Mouse (Mus musculus): ENCODE data around the gene Bahcc1.

Bahcc1 gene

GRCm38 (mm10) chr11:120206669-120207090 lies 26.1 kb upstream of the Bahcc1 start:
- no peak for DNase-seq (ENCODE audit: low spot score)

GRCm38 (mm10) chr11:120208848-120209247 lies 23.9 kb upstream of the Bahcc1 start:
- no peak for DNase-seq (ENCODE audit: low spot score)

DNA sequence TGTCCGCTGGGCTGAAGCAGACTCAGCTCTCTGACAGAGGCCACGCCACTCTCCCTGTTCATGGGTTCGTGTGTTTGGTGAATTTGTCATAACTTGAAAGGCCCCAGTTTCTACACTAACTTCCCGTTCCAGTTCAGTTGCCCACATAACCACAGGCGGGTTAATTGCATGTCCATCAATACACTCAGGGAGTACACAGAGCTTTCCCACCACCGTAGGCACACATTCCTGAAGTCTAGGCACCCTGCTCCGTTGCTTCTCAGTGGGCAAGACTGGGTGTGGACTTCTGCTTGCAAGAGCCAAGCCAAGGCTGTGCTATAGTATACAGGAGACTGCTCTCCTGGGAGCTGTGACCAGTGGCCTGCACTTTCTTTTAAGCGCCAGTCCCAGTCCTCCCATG lies 23.3 kb upstream of the Bahcc1 start:
- DNase-seq (ENCODE audit: low spot score): no peak

DNA sequence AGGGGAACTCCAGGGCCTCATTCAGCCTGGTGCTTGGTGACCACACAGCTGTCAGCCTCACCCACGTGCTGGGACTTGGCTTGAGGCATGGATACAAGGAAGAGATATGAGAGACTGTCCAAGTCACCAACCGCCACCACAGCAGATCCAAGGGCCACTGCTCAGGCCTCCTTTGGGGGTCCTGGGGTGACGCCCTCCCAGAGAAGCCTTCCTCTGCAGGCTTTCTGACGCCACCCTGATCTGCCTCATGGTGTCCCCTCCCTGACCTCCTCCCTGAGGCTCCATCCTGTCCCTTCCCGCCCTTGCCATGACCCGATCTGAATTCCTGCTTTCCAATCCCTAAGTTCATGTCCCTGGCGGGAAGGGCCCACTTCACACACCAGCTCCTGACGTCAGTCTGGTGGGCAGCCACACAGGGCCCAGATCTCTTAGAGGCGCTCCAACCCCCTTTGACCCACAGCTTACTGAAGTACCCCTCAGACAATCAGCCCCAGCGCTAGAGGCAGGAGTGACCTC lies 17.0 kb upstream of the Bahcc1 start:
- no peak for DNase-seq (ENCODE audit: low spot score)

DNA sequence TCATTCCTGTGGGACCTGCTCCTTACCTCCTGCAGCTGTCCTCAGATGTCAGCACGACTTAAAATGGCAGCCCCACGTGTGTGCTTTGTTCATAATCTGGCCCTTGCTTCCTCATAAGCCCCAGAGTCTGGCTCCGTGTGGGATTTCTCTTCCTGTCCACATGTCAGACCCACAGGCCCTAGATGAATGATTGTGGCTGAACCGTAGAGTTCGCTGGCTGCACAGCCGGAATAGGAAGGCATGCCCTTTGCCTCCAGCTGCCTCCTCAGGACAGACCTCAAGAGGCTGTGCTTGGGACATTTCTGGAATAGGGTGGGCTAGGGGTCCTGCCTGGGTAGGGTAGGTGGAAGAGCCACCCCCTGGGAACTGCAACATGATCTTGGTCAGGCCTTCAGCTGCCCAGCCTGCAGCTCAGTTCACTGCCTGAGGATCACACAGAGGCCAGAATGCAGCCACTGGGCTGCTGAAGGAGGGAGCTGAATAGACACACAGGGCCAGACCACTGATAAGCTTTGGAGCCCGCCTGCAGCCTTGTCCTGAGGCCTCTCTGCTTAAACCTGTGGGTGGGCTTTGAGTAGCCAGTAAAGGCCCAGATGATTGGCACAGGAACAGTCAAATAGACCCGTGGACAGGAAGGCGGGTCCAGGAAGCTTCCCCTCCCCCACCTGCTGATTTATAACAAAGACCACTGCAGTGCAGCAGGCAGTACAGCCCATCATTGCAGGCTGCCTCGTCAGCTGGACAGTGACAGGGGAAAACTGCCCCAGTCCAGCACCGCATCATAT lies 16.0 kb upstream of the Bahcc1 start:
- DNase-seq (ENCODE audit: low spot score): no peak

GRCm38 (mm10) chr11:120218176-120218856 lies 14.4 kb upstream of the Bahcc1 start:
- no peak for DNase-seq (ENCODE audit: low spot score)

GRCm38 (mm10) chr11:120218946-120219345 lies 13.8 kb upstream of the Bahcc1 start:
- no peak for DNase-seq (ENCODE audit: low spot score)

DNA sequence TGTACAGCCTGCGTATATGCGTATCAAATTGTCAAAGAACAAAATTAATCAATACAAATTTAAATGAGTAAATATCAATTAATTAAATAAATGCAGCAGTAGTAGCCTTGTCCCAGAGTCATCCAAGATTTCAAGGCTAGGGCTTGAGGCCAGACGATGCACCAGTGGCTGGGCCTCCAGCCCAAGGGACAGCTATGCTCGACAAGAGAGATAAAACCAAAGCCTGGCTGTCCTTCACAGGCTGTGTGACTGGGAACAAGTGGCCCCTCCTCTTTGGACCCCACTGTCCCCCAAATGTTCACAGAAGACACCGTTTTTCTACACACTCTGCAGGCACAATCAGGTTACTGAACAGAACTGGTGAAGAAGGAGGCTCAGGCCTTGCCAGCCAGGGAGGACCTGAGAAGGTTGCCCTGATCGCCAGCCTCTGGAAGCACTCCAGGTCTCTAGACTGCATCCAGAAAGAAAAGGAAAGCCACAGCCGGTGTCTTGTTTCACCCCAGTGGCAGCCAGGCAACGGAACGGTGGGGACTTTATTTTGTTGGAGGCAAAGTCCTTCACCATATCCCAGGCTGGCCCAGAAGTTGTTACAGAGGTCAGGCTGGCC lies 12.7 kb upstream of the Bahcc1 start:
- DNase-seq (ENCODE audit: low spot score): no peak

DNA sequence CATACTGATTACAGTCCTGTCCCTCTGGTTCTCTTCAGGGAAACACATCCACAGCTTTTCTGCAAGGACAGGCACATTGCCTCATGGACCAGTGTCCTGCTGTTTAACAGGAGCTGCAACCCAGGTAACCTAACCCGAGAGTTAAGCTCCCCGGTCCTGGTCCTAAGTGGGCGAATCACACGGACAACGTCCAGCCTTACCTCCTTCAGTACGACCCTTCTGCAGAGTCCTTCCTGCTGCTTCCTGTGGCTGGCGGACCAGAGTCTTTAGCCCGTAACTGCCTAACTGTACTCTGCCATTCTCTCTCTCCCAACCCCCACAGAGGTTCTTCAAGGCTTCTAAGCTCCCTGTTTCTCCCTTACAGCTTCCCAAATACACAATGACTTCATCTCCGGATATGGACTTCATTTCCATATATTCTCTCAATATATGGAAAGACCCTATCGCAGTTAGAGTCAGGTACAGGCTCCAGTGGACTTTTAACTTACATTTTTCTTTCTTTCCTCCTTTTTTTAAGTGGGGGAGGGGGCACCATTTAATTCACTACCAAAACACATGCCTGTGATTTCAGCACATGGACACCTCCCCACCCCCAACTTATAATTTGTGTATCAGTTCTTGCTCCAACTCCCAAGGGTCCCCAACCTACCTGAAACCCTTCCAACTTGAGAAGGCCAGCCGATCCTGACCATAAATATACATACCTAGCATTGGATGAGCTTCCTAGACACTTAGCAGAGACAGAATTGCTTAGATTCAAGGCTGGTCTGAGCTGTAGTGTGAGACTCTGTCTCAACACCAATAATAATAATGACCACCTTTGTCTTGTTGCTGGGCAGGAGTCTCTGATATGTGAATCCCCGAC lies 11.6 kb upstream of the Bahcc1 start:
- no peak for DNase-seq (ENCODE audit: low spot score)

- no peak for DNase-seq (ENCODE audit: low spot score)
Observed at GRCm38 (mm10) chr11:120222425-120223104, 10.2 kb upstream of the Bahcc1 start.

- DNase-seq (ENCODE audit: low spot score): no peak
Observed at GRCm38 (mm10) chr11:120223586-120224487, 8.9 kb upstream of the Bahcc1 start.

GRCm38 (mm10) chr11:120224488-120225255 lies 8.1 kb upstream of the Bahcc1 start:
- DNase-seq (ENCODE audit: low spot score): no peak

DNA sequence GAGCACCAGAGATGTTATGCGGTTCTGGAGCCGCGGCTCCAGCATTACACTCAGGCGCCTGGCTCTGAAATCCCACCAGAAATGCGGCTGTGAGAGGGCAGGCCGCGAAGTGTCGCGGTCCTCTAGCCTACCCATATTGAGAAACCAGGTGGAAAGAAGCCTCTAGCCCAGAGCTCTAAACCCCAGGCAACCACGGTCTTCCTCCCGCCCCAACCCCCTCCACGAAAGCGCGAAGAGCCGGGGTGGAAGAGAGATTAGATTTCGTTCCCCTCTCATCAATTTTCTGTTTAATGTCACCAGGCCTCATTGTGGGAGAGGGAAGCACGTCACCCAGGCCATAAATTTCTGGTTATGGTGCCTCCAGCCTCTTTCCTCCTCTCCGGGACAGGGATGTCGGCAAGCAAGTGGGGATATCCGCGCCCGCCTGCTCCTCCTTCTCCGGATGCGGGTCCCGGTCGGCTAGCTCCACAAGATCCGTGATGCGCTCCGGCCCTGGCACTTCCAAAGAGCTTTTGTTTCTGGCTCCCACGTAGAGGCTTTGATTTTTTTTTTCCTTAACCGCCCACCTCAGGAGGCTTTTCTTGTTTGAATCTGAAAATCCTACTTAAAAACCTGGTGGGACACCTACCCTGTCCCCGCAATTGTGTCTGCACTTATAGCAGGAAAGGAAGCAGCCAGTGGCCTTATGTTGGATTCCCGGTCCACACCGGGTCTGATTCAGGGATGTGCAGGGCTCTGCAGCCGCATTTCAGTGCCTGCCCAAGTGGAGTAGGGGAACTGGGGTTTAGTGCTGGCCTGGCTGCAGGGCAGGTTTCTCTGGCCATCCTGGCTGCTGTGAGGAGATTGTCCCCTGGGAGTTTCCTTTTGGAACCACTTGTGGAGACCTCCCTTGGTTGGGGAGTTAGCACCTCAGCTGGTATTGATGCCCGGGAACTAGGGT lies 7.2 kb upstream of the Bahcc1 start:
- no peak for DNase-seq (ENCODE audit: low spot score)

- no peak for DNase-seq (ENCODE audit: low spot score)
Observed at GRCm38 (mm10) chr11:120226421-120227280, 6.1 kb upstream of the Bahcc1 start.

GRCm38 (mm10) chr11:120227571-120228051 lies 5.1 kb upstream of the Bahcc1 start:
- no peak for DNase-seq (ENCODE audit: low spot score)

- no peak for DNase-seq (ENCODE audit: low spot score)
Observed at GRCm38 (mm10) chr11:120228116-120228890, 4.4 kb upstream of the Bahcc1 start.
